Comparison of ENCODE assay signal across 30 mouse cellular contexts in the genomic region with DNA sequence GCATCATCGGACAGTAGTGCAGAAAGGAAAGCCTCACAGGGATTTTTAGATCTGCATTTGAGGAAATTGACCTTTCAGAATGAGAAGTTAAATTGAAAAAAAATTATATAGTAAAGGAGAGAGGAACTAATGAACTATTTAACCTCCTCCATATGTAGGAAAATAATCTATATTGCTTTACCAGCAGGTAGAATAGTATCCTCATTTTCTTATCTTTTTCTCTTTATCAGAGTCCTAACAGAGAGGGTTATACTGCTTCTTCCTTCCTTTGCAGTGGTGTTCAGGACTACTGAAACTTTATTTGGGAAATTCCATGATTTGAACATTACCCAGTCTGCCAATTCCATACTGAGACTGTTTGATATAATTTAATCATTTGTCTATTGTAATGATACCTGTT. TPM values are rescaled to one million over a fixed set of nuclear protein-coding genes. Genes with fewer than 3 reads are reported as not detected.
"Had no signal": no experiment of that assay in that cellular context is flagged by ENCODE, and none has a peak within 500 bp of the region (broad histone marks: within the 10 kb centered on the region; RNA-seq: fewer than 3 reads in every experiment).

No protein-coding gene starts in this region.

- H3K27ac ChIP-seq: embryonic facial prominence, embryonic 10.5 days; embryonic facial prominence, embryonic 12.5 days; embryonic facial prominence, embryonic 13.5 days; embryonic facial prominence, embryonic 15.5 days; forebrain, embryonic 10.5 days; forebrain, embryonic 12.5 days; forebrain, embryonic 13.5 days; forebrain, embryonic 15.5 days; gastrocnemius, adult 2 months; heart, adult 2 months had no signal

- H3K9ac ChIP-seq: embryonic facial prominence, embryonic 12.5 days; embryonic facial prominence, embryonic 13.5 days; embryonic facial prominence, embryonic 15.5 days; forebrain, embryonic 12.5 days; forebrain, embryonic 13.5 days; forebrain, embryonic 15.5 days; forebrain, postnatal 0 days had no signal

- H3K4me1 ChIP-seq: embryonic facial prominence, embryonic 10.5 days; embryonic facial prominence, embryonic 12.5 days; embryonic facial prominence, embryonic 15.5 days; forebrain, embryonic 10.5 days; forebrain, embryonic 12.5 days; forebrain, embryonic 13.5 days; forebrain, embryonic 15.5 days had no signal

- H3K4me3 ChIP-seq: embryonic facial prominence, embryonic 10.5 days; embryonic facial prominence, embryonic 12.5 days; embryonic facial prominence, embryonic 13.5 days; embryonic facial prominence, embryonic 15.5 days; erythroblast, embryonic 14.5 days; forebrain, embryonic 10.5 days; forebrain, embryonic 12.5 days; forebrain, embryonic 13.5 days; forebrain, embryonic 15.5 days; gastrocnemius, adult 2 months; heart, adult 2 months had no signal

- H3K27me3 ChIP-seq: embryonic facial prominence, embryonic 12.5 days; embryonic facial prominence, embryonic 13.5 days; embryonic facial prominence, embryonic 15.5 days; forebrain, embryonic 12.5 days; forebrain, embryonic 13.5 days; forebrain, embryonic 15.5 days had no signal

- DNase-seq: cerebellum, adult 9-10 months; cerebellum, adult 9-11 months; cerebellum, postnatal 10 days; cerebellum, postnatal 14 days; cerebellum, postnatal 25 days; cerebellum, postnatal 36 days; embryo, embryonic 11 days; forebrain, postnatal 0 days; gastrocnemius, adult 2 months; gastrocnemius, postnatal 10 days; gastrocnemius, postnatal 14 days; gastrocnemius, postnatal 25 days; gastrocnemius, postnatal 36 days; heart, adult 18-20 months; heart, adult 2 months had no signal

- H3K9me3 ChIP-seq: embryonic facial prominence, embryonic 10.5 days; embryonic facial prominence, embryonic 12.5 days; embryonic facial prominence, embryonic 13.5 days; embryonic facial prominence, embryonic 15.5 days; forebrain, embryonic 10.5 days; forebrain, embryonic 12.5 days; forebrain, embryonic 13.5 days; forebrain, embryonic 15.5 days had no signal

RNA-seq across cellular contexts. Expression of a gene that starts 27.8 kb away (rescaled TPM):
- total RNA-seq: gastrocnemius, adult 18-20 months; gastrocnemius, adult 2 months; gastrocnemius, adult 8-10 months; gastrocnemius, postnatal 25 days; gastrocnemius, postnatal 36 days had no signal
- polyA plus RNA-seq: erythroblast, embryonic 14.5 days had no signal

RNA-seq across cellular contexts. Expression of a gene that starts 37.1 kb away (rescaled TPM):
- total RNA-seq: common myeloid progenitor, adult 5-6 weeks; gastrocnemius, adult 18-20 months; gastrocnemius, adult 2 months; gastrocnemius, adult 8-10 months; gastrocnemius, postnatal 10 days; gastrocnemius, postnatal 14 days; gastrocnemius, postnatal 25 days; gastrocnemius, postnatal 36 days; granulocyte monocyte progenitor cell, adult 5-6 weeks; heart, adult 18-20 months; heart, adult 2 months; heart, adult 8-10 months had no signal
- polyA plus RNA-seq: embryonic facial prominence, embryonic 13.5 days; erythroblast, embryonic 14.5 days; gonadal fat pad, adult 2 months; heart, adult 2 months had no signal
